In genomic region chr7:16918014-16918413, GRCm38 (mm10) we compare ENCODE assay signal across 16 mouse cellular contexts. TPM values are rescaled to one million over a fixed set of nuclear protein-coding genes. Genes with fewer than 3 reads are reported as not detected.
DNase-seq lines count a peak whose midpoint lies in the region; ATAC-seq and TF ChIP-seq lines count a peak whose summit lies in the region.
"Had no signal": no experiment of that assay in that cellular context is flagged by ENCODE, and none has a peak within 500 bp of the region (broad histone marks: within the 10 kb centered on the region; RNA-seq: fewer than 3 reads in every experiment).

No protein-coding gene starts in this region.

- H3K27ac ChIP-seq in cerebellum, adult 2 months (ENCODE audit: insufficient read depth, low read length), result peak overlapping the region; percentile 25; the same call in 1 of the 2 replicates
- peak overlapping the region; percentile 45; the same call in 1 of the 2 replicates for H3K27ac ChIP-seq in hindbrain, postnatal 0 days
- H3K27ac ChIP-seq: forebrain, embryonic 15.5 days; limb, embryonic 15.5 days had no signal

- H3K9ac ChIP-seq in hindbrain, postnatal 0 days (replicated peaks; ENCODE audit: low read length), result no peak overlapping the region; the same call in 1 of the 2 replicates
- H3K9ac ChIP-seq: forebrain, embryonic 15.5 days; limb, embryonic 15.5 days had no signal

- no peak for TF ChIP-seq POLR2A in cerebellum, adult 2 months (IDR thresholded peaks at IDR 0.05; ENCODE audit: borderline replicate concordance, insufficient read depth, low read length)

- peak; percentile 46 to 49 for DNase-seq in cerebellum, adult 2 months
- DNase-seq in cerebellum, adult 11 months, result no peak
- DNase-seq in left cerebral cortex, adult 18-20 months (ENCODE audit: low spot score in 2 of 2), result peak; percentile 76 to 88
- no peak for DNase-seq in left cerebral cortex, adult 11 months (ENCODE audit: low spot score)
- peak; percentile 59 for DNase-seq in hindbrain, postnatal 0 days (ENCODE audit: low spot score)
- peak; percentile 80 to 82 for DNase-seq in right cerebral cortex, adult 2 months (ENCODE audit: low spot score in 2 of 2)
- DNase-seq in thymus, adult 18-20 months, result no peak
- DNase-seq in natural killer cell, adult 2 months (ENCODE audit: low spot score in 2 of 2), result no peak
- DNase-seq: embryo, embryonic 11 days; heart, postnatal 4 days; kidney, postnatal 14 days had no signal

- ATAC-seq in hindbrain, postnatal 0 days, result peak; percentile 18; the same call in 1 of the 2 replicates
- ATAC-seq: activated CD4-positive, CD25-positive, alpha-beta regulatory T cell, adult 4 months; forebrain, embryonic 15.5 days had no signal

- no peak for TF ChIP-seq CTCF in cerebellum, adult 2 months (IDR thresholded peaks at IDR 0.05; ENCODE audit: borderline replicate concordance, insufficient read depth, low read depth, low read length)
- no peak for TF ChIP-seq CTCF in hindbrain, postnatal 0 days (IDR thresholded peaks at IDR 0.05; ENCODE audit: low read depth)

- no peak overlapping the region for H3K4me2 ChIP-seq in hindbrain, postnatal 0 days (ENCODE audit: low read depth, low read length)
- H3K4me2 ChIP-seq: forebrain, embryonic 15.5 days; limb, embryonic 15.5 days had no signal

- peaks cover 41% of the 10 kb centered on the region for H3K36me3 ChIP-seq in hindbrain, postnatal 0 days (ENCODE audit: insufficient read depth, low read length)

- no peaks in the 10 kb centered on the region for H3K9me3 ChIP-seq in hindbrain, postnatal 0 days (ENCODE audit: low read length)
- H3K9me3 ChIP-seq: forebrain, embryonic 15.5 days; limb, embryonic 15.5 days had no signal

- no peaks in the 10 kb centered on the region for H3K27me3 ChIP-seq in cerebellum, adult 2 months (ENCODE audit: control insufficient read depth, insufficient read depth, low read length)
- no peaks in the 10 kb centered on the region for H3K27me3 ChIP-seq in hindbrain, postnatal 0 days (ENCODE audit: insufficient read depth, low read length)
- H3K27me3 ChIP-seq: forebrain, embryonic 15.5 days; limb, embryonic 15.5 days had no signal

- no peak overlapping the region for H3K4me3 ChIP-seq in cerebellum, adult 2 months (replicated peaks; ENCODE audit: insufficient read depth, low read depth, low read length)
- H3K4me3 ChIP-seq in hindbrain, postnatal 0 days (ENCODE audit: low read length), result no peak overlapping the region
- H3K4me3 ChIP-seq: forebrain, embryonic 15.5 days; limb, embryonic 15.5 days had no signal

- WGBS in cerebellum, adult 2 months, result 4% methylated on average over 9 of the region's 9 CpGs
- WGBS in hindbrain, postnatal 0 days, result 32% methylated on average over 9 of the region's 9 CpGs

- peaks cover 46% of the 10 kb centered on the region for H3K4me1 ChIP-seq in cerebellum, adult 2 months (ENCODE audit: control insufficient read depth, insufficient read depth, low read length)
- peaks cover 26% of the 10 kb centered on the region for H3K4me1 ChIP-seq in hindbrain, postnatal 0 days (ENCODE audit: insufficient read depth, low read length)

RNA-seq across cellular contexts. Expression of gene Calm3, which starts 5.9 kb away (rescaled TPM):
- 1,355 and 1,504 TPM in 2 replicates for polyA plus RNA-seq in cerebellum, adult 2 months (2012; rRNA removed)
- 1,000 to 10,000 TPM; 1,746 to 1,798 TPM for total RNA-seq in left cerebral cortex, adult 18-20 months (2021)
- 1,865 and 2,018 TPM in 2 replicates for total RNA-seq in hindbrain, postnatal 0 days (2014; rRNA removed)
- polyA plus RNA-seq in hindbrain, postnatal 0 days (2015; fragmentation: Nextera tagmentation; extraction: Ambion mirVana), result 435 and 441 TPM in 2 replicates

RNA-seq across cellular contexts. Expression of gene Ptgir, which starts 11.7 kb away (rescaled TPM):
- 0.11 TPM in 2 replicates for polyA plus RNA-seq in cerebellum, adult 2 months (2012; rRNA removed)
- under 1 TPM in 1 of 2 experiments, not detected in 1; 0.12 TPM for total RNA-seq in left cerebral cortex, adult 18-20 months (2021)
- total RNA-seq in hindbrain, postnatal 0 days (2014; rRNA removed), result 0.18 and 0.21 TPM in 2 replicates
- 0.05 TPM in 2 replicates for polyA plus RNA-seq in hindbrain, postnatal 0 days (2015; fragmentation: Nextera tagmentation; extraction: Ambion mirVana)

RNA-seq across cellular contexts. Expression of gene Gng8, which starts 26.4 kb away (rescaled TPM):
- polyA plus RNA-seq in cerebellum, adult 2 months (2012; rRNA removed), result 10.0 and 14.0 TPM in 2 replicates
- total RNA-seq in left cerebral cortex, adult 18-20 months (2021), result 1 to 10 TPM; 2.9 to 3.4 TPM
- 4.1 TPM in 1 of 2 replicates, not detected in the other for total RNA-seq in hindbrain, postnatal 0 days (2014; rRNA removed)
- polyA plus RNA-seq in hindbrain, postnatal 0 days (2015; fragmentation: Nextera tagmentation; extraction: Ambion mirVana), result 0.62 and 4.7 TPM in 2 replicates
- total RNA-seq: monocyte, adult 5-6 weeks had no signal
- polyA plus RNA-seq: activated CD4-positive, CD25-positive, alpha-beta regulatory T cell, adult 4 months had no signal

RNA-seq across cellular contexts. Expression of gene Pnmal2, which starts 26.5 kb away (rescaled TPM):
- 135 and 136 TPM in 2 replicates for polyA plus RNA-seq in cerebellum, adult 2 months (2012; rRNA removed)
- total RNA-seq in left cerebral cortex, adult 18-20 months (2021), result 100 to 1,000 TPM; 291 to 326 TPM
- 106 and 118 TPM in 2 replicates for total RNA-seq in hindbrain, postnatal 0 days (2014; rRNA removed)
- 138 and 139 TPM in 2 replicates for polyA plus RNA-seq in hindbrain, postnatal 0 days (2015; fragmentation: Nextera tagmentation; extraction: Ambion mirVana)
- total RNA-seq: monocyte, adult 5-6 weeks had no signal
- polyA plus RNA-seq: activated CD4-positive, CD25-positive, alpha-beta regulatory T cell, adult 4 months had no signal

RNA-seq across cellular contexts. Expression of gene Pnmal1, which starts 41.5 kb away (rescaled TPM):
- 27.4 and 29.9 TPM in 2 replicates for polyA plus RNA-seq in cerebellum, adult 2 months (2012; rRNA removed)
- total RNA-seq in left cerebral cortex, adult 18-20 months (2021), result 100 to 1,000 TPM; 112 to 119 TPM
- total RNA-seq in hindbrain, postnatal 0 days (2014; rRNA removed), result 22.7 and 24.3 TPM in 2 replicates
- polyA plus RNA-seq in hindbrain, postnatal 0 days (2015; fragmentation: Nextera tagmentation; extraction: Ambion mirVana), result 40.9 and 41.2 TPM in 2 replicates
- total RNA-seq: heart, postnatal 4 days; monocyte, adult 5-6 weeks had no signal
- polyA plus RNA-seq: activated CD4-positive, CD25-positive, alpha-beta regulatory T cell, adult 4 months; gonadal fat pad, adult 2 months had no signal

Comparison
In these comparisons a context has a peak if more than half of its experiments do, and no peak if none do; other contexts are left out.
1. DNase-seq: peak in cerebellum, adult 2 months (2 of 2), left cerebral cortex, adult 18-20 months (2 of 2), hindbrain, postnatal 0 days (single experiment) and right cerebral cortex, adult 2 months (2 of 2); none in cerebellum, adult 11 months (single experiment), left cerebral cortex, adult 11 months (single experiment), thymus, adult 18-20 months (0 of 2) and natural killer cell, adult 2 months (0 of 2).